In genomic region chr4:139574156-139574798, GRCm38 (mm10) we compare ENCODE assay signal across 8 mouse cellular contexts. TPM values are rescaled to one million over a fixed set of nuclear protein-coding genes. Genes with fewer than 3 reads are reported as not detected.
DNase-seq lines count a peak whose midpoint lies in the region; ATAC-seq lines count a peak whose summit lies in the region.

No protein-coding gene starts in this region.

- no peaks in the 10 kb centered on the region for H3K9me3 ChIP-seq in hindbrain, embryonic 12.5 days (replicated peaks)

- ATAC-seq in hindbrain, embryonic 12.5 days (ENCODE audit: low FRiP score), result peak; percentile 96

- peaks cover 9% of the 10 kb centered on the region; the same call in 1 of the 2 replicates for H3K27me3 ChIP-seq in hindbrain, embryonic 12.5 days

- peak overlapping the region; percentile 81 for H3K4me3 ChIP-seq in hindbrain, embryonic 12.5 days

- whole genome bisulfite sequencing in hindbrain, embryonic 12.5 days, result under 1% methylated on average over 46 of the region's 52 CpGs

- H3K27ac ChIP-seq in hindbrain, embryonic 12.5 days, result peak overlapping the region; percentile 93

- H3K36me3 ChIP-seq in hindbrain, embryonic 12.5 days, result no peaks in the 10 kb centered on the region

- peak; percentile 99 for DNase-seq in NIH3T3 (ENCODE audit: low read depth)
- peak; percentile 99 to 100 for DNase-seq in cerebellum, postnatal 10 days
- DNase-seq in frontal cortex, postnatal 10 days (ENCODE audit: low spot score in 2 of 2), result peak; percentile 96 to 98
- DNase-seq in layer of hippocampus, postnatal 14 days (ENCODE audit: low spot score in 2 of 2), result peak; percentile 96 to 97
- peak; percentile 99 for DNase-seq in lung, postnatal 14 days
- DNase-seq in retina, adult 2 months (ENCODE audit: low read depth, low spot score), result peak; percentile 94
- peak; percentile 99 for DNase-seq in thymus, postnatal 36 days

- H3K4me1 ChIP-seq in hindbrain, embryonic 12.5 days, result peaks cover 33% of the 10 kb centered on the region

- peak overlapping the region; percentile 89 for H3K9ac ChIP-seq in hindbrain, embryonic 12.5 days

- H3K4me2 ChIP-seq in hindbrain, embryonic 12.5 days (replicated peaks), result peak overlapping the region; percentile 95

RNA-seq across cellular contexts. Expression of gene Gm21969, which starts 28.7 kb away (rescaled TPM):
- polyA plus RNA-seq in hindbrain, embryonic 12.5 days (2016; fragmentation: Nextera tagmentation; extraction: Ambion mirVana), result not detected in 2 replicates
- total RNA-seq in layer of hippocampus, postnatal 14 days (2021), result not detected

RNA-seq across cellular contexts. Expression of gene Iffo2, which starts 43.9 kb away (rescaled TPM):
- polyA plus RNA-seq in hindbrain, embryonic 12.5 days (2016; fragmentation: Nextera tagmentation; extraction: Ambion mirVana), result 5.7 and 5.8 TPM in 2 replicates
- total RNA-seq in layer of hippocampus, postnatal 14 days (2021), result 10 to 100 TPM; 17.5 to 17.8 TPM

RNA-seq across cellular contexts. Expression of gene Aldh4a1, which starts 48.4 kb away (rescaled TPM):
- polyA plus RNA-seq in hindbrain, embryonic 12.5 days (2016; fragmentation: Nextera tagmentation; extraction: Ambion mirVana), result 20.6 and 21.4 TPM in 2 replicates
- total RNA-seq in layer of hippocampus, postnatal 14 days (2021), result 10 to 100 TPM; 19.1 to 19.4 TPM

Comparison
In these comparisons a context has a peak if more than half of its experiments do, and no peak if none do; other contexts are left out.
1. Peak in every context shown above with its lines: DNase-seq, ATAC-seq, H3K4me3 ChIP-seq and H3K27ac ChIP-seq.